In the genomic region with DNA sequence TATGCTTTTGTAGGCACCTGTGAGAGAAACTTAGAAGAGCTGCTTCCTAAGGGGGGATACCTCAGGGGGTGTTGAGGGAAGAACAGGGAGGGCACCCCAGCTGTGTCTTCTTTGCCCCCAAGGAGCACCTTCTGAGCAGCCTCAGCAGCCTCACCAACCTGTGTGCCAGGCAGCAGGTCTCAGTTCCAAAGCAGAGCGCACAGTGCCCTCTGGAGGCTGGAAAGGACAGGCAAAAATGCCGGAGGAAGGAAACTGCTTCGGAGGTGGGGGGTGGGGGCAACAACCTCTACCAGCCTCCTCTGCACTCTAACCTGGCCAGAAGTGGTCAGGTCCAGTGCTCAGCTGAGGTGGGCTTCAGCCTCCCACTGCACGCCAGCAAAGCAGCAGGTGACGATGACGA, we compare ENCODE assay signal across 9 mouse cellular contexts. TPM values are rescaled to one million over a fixed set of nuclear protein-coding genes. Genes with fewer than 3 reads are reported as not detected.
DNase-seq lines count a peak whose midpoint lies in the region; ATAC-seq lines count a peak whose summit lies in the region.
"Had no signal": no experiment of that assay in that cellular context is flagged by ENCODE, and none has a peak within 500 bp of the region (broad histone marks: within the 10 kb centered on the region; RNA-seq: fewer than 3 reads in every experiment).

No protein-coding gene starts in this region.

- no peaks in the 10 kb centered on the region; the same call in 1 of the 2 replicates for H3K27me3 ChIP-seq in forebrain, embryonic 11.5 days (ENCODE audit: control insufficient read depth, insufficient read depth, low read length)
- peaks cover 8% of the 10 kb centered on the region for H3K27me3 ChIP-seq in forebrain, embryonic 12.5 days
- H3K27me3 ChIP-seq in midbrain, embryonic 15.5 days (replicated peaks), result no peaks in the 10 kb centered on the region
- H3K27me3 ChIP-seq: heart, embryonic 15.5 days had no signal

- H3K4me2 ChIP-seq in forebrain, embryonic 11.5 days (ENCODE audit: low read depth, low read length, severe bottlenecking), result no peak overlapping the region
- H3K4me2 ChIP-seq in forebrain, embryonic 12.5 days, result no peak overlapping the region
- no peak overlapping the region for H3K4me2 ChIP-seq in midbrain, embryonic 15.5 days
- H3K4me2 ChIP-seq: heart, embryonic 15.5 days had no signal

- no peak overlapping the region for H3K9ac ChIP-seq in forebrain, embryonic 11.5 days (ENCODE audit: low read length)
- H3K9ac ChIP-seq in forebrain, embryonic 12.5 days, result no peak overlapping the region
- H3K9ac ChIP-seq in midbrain, embryonic 15.5 days, result no peak overlapping the region
- H3K9ac ChIP-seq: heart, embryonic 15.5 days had no signal

- no peak overlapping the region for H3K4me3 ChIP-seq in forebrain, embryonic 11.5 days (ENCODE audit: low read depth, low read length)
- H3K4me3 ChIP-seq in forebrain, embryonic 12.5 days (replicated peaks), result no peak overlapping the region
- no peak overlapping the region for H3K4me3 ChIP-seq in midbrain, embryonic 15.5 days
- H3K4me3 ChIP-seq: heart, embryonic 15.5 days had no signal

- peak; percentile 74 for DNase-seq in forebrain, embryonic 11.5 days (ENCODE audit: low spot score)
- peak; percentile 68 for DNase-seq in retina, postnatal 1 day
- no peak for DNase-seq in retina, embryonic 14.5 days (ENCODE audit: low spot score)
- peak; percentile 47 for DNase-seq in embryo, embryonic 9.5 days (ENCODE audit: extremely low spot score)
- no peak for DNase-seq in gastrocnemius, postnatal 25 days
- DNase-seq in neural tube, embryonic 10.5 days (ENCODE audit: extremely low spot score, low spot score), result no peak

- peaks cover 9% of the 10 kb centered on the region for H3K4me1 ChIP-seq in forebrain, embryonic 11.5 days (replicated peaks; ENCODE audit: control insufficient read depth, insufficient read depth, low read length)
- H3K4me1 ChIP-seq in forebrain, embryonic 12.5 days, result peaks cover 17% of the 10 kb centered on the region
- H3K4me1 ChIP-seq in midbrain, embryonic 15.5 days, result peaks cover 20% of the 10 kb centered on the region

- no peak for ATAC-seq in forebrain, embryonic 11.5 days (replicated peaks; ENCODE audit: low FRiP score)
- ATAC-seq in forebrain, embryonic 12.5 days (ENCODE audit: low FRiP score), result no peak
- 0 out of 2 replicates have a peak, but pooled peaks have one; percentile 9 for ATAC-seq in midbrain, embryonic 15.5 days (replicated peaks)

- H3K9me3 ChIP-seq in forebrain, embryonic 11.5 days (ENCODE audit: control insufficient read depth, low read length), result no peaks in the 10 kb centered on the region
- H3K9me3 ChIP-seq in forebrain, embryonic 12.5 days, result no peaks in the 10 kb centered on the region
- H3K9me3 ChIP-seq in midbrain, embryonic 15.5 days, result no peaks in the 10 kb centered on the region
- H3K9me3 ChIP-seq: heart, embryonic 15.5 days had no signal

- no peaks in the 10 kb centered on the region for H3K36me3 ChIP-seq in forebrain, embryonic 11.5 days (ENCODE audit: control insufficient read depth, insufficient read depth, low read length)
- H3K36me3 ChIP-seq in forebrain, embryonic 12.5 days (replicated peaks), result peaks cover 4% of the 10 kb centered on the region; the same call in 1 of the 2 replicates
- H3K36me3 ChIP-seq in midbrain, embryonic 15.5 days (replicated peaks), result no peaks in the 10 kb centered on the region
- H3K36me3 ChIP-seq: heart, embryonic 15.5 days had no signal

- no peak overlapping the region for H3K27ac ChIP-seq in forebrain, embryonic 11.5 days (ENCODE audit: low read depth, low read length)
- no peak overlapping the region for H3K27ac ChIP-seq in forebrain, embryonic 12.5 days
- H3K27ac ChIP-seq in midbrain, embryonic 15.5 days, result no peak overlapping the region
- H3K27ac ChIP-seq: heart, embryonic 15.5 days had no signal

- 42% methylated on average over 6 of the region's 6 CpGs for WGBS in forebrain, embryonic 11.5 days
- WGBS in forebrain, embryonic 12.5 days, result 46% methylated on average over 6 of the region's 6 CpGs
- WGBS in midbrain, embryonic 15.5 days, result 51% methylated on average over 6 of the region's 6 CpGs

RNA-seq across cellular contexts. Expression of a gene that starts 6.3 kb away (rescaled TPM):
- polyA plus RNA-seq in forebrain, embryonic 11.5 days (2014; fragmentation: Nextera tagmentation; extraction: Ambion mirVana), result 44.5 and 47.8 TPM in 2 replicates
- polyA plus RNA-seq in forebrain, embryonic 12.5 days (2016; fragmentation: Nextera tagmentation; extraction: Ambion mirVana), result 41.5 and 44.9 TPM in 2 replicates
- polyA plus RNA-seq in midbrain, embryonic 15.5 days (2015; fragmentation: Nextera tagmentation; extraction: Ambion mirVana), result 56.2 and 58.9 TPM in 2 replicates
- 1 to 10 TPM; 4.8 to 7.1 TPM for total RNA-seq in gastrocnemius, postnatal 25 days (2021)

RNA-seq across cellular contexts. Expression of a gene that starts 34.2 kb away (rescaled TPM):
- 128 and 143 TPM in 2 replicates for polyA plus RNA-seq in forebrain, embryonic 11.5 days (2014; fragmentation: Nextera tagmentation; extraction: Ambion mirVana)
- 112 and 122 TPM in 2 replicates for polyA plus RNA-seq in forebrain, embryonic 12.5 days (2016; fragmentation: Nextera tagmentation; extraction: Ambion mirVana)
- polyA plus RNA-seq in midbrain, embryonic 15.5 days (2015; fragmentation: Nextera tagmentation; extraction: Ambion mirVana), result 34.7 and 35.7 TPM in 2 replicates
- 1 to 10 TPM; 1.9 to 6.3 TPM for total RNA-seq in gastrocnemius, postnatal 25 days (2021)

RNA-seq across cellular contexts. Expression of a gene that starts 59.9 kb away (rescaled TPM):
- 0.17 and 0.33 TPM in 2 replicates for polyA plus RNA-seq in forebrain, embryonic 11.5 days (2014; fragmentation: Nextera tagmentation; extraction: Ambion mirVana)
- 0.59 TPM in 1 of 2 replicates, not detected in the other for polyA plus RNA-seq in forebrain, embryonic 12.5 days (2016; fragmentation: Nextera tagmentation; extraction: Ambion mirVana)
- 0.08 and 0.10 TPM in 2 replicates for polyA plus RNA-seq in midbrain, embryonic 15.5 days (2015; fragmentation: Nextera tagmentation; extraction: Ambion mirVana)
- under 1 TPM; 0.18 to 0.32 TPM for total RNA-seq in gastrocnemius, postnatal 25 days (2021)

Comparison
In these comparisons a context has a peak if more than half of its experiments do, and no peak if none do; other contexts are left out.
1. DNase-seq: peak in forebrain, embryonic 11.5 days (single experiment), retina, postnatal 1 day (single experiment) and embryo, embryonic 9.5 days (single experiment); none in retina, embryonic 14.5 days (single experiment), gastrocnemius, postnatal 25 days (single experiment) and neural tube, embryonic 10.5 days (single experiment).